Mouse (Mus musculus): Measurements from ENCODE around the gene Skida1. TPM values are rescaled to one million over a fixed set of nuclear protein-coding genes. Genes with fewer than 3 reads are reported as not detected.

Skida1 gene
- polyA plus RNA-seq, 2 experiments, result 0.27 to 0.60 TPM

- H3K4me3 ChIP-seq (ENCODE audit: insufficient read depth in 1 of 2, low read depth in 2 of 2, low read length in 2 of 2), result peak overlapping the region; percentile 33 to 42
- TF ChIP-seq EP300 (IDR thresholded peaks at IDR 0.05; ENCODE audit: low read depth) (no peak), CTCF (IDR thresholded peaks at IDR 0.05; ENCODE audit: low read depth) (no peak)
Observed at GRCm38 (mm10) chr2:18031271-18031821, 17.5 kb downstream of the Skida1 start.

GRCm38 (mm10) chr2:18030581-18030980, 18.3 kb downstream of the Skida1 start:
- Histone ChIP-seq H3K4me3 (ENCODE audit: insufficient read depth in 1 of 2, low read depth in 2 of 2, low read length in 2 of 2) (no peak overlapping the region), H3K9me3 (ENCODE audit: control insufficient read depth, low read length) (no peaks in the 10 kb centered on the region), H3K4me1 (replicated peaks; ENCODE audit: control insufficient read depth in 2 of 2, insufficient read depth in 2 of 2, low read length in 1 of 2) (peaks cover 4 to 7% of the 10 kb centered on the region in 2 experiments), H3K4me2 (ENCODE audit: low read depth) (no peak overlapping the region), H3K27me3 (ENCODE audit: control insufficient read depth, insufficient read depth, low read length) (peaks cover 86% of the 10 kb centered on the region), H3K36me3 (replicated peaks; ENCODE audit: control insufficient read depth, insufficient read depth, low read depth) (no peaks in the 10 kb centered on the region), H3K9ac (replicated peaks) (no peak overlapping the region), H3K27ac (no peak overlapping the region)
- WGBS (ENCODE audit: insufficient replicate concordance), result 61% methylated on average over 8 of the region's 8 CpGs
- TF ChIP-seq CTCF (IDR thresholded peaks at IDR 0.05; ENCODE audit: low read depth) (no peak), EP300 (IDR thresholded peaks at IDR 0.05; ENCODE audit: low read depth) (no peak)
- no peak for ATAC-seq (ENCODE audit: insufficient read depth)
- DNase-seq (ENCODE audit: low read depth in 3 of 3, low spot score in 3 of 3), result no peak

More at GRCm38 (mm10) chr2:18031271-18031821, 17.5 kb downstream of the Skida1 start:
- Histone ChIP-seq H3K4me1 (replicated peaks; ENCODE audit: control insufficient read depth in 2 of 2, insufficient read depth in 2 of 2, low read length in 1 of 2) (peaks cover 4 to 7% of the 10 kb centered on the region in 2 experiments), H3K9ac (replicated peaks) (peak overlapping the region; percentile 23; the same call in 1 of the 2 replicates), H3K4me2 (ENCODE audit: low read depth) (peak overlapping the region; percentile 63), H3K36me3 (replicated peaks; ENCODE audit: control insufficient read depth, insufficient read depth, low read depth) (no peaks in the 10 kb centered on the region), H3K27me3 (ENCODE audit: control insufficient read depth, insufficient read depth, low read length) (peaks cover 80% of the 10 kb centered on the region), H3K27ac (no peak overlapping the region), H3K9me3 (ENCODE audit: control insufficient read depth, low read length) (no peaks in the 10 kb centered on the region)
- 5% methylated on average over 26 of the region's 26 CpGs for WGBS (ENCODE audit: insufficient replicate concordance)
- ATAC-seq (ENCODE audit: insufficient read depth) (no peak), DNase-seq (ENCODE audit: low read depth in 3 of 3, low spot score in 3 of 3) (no peak)

GRCm38 (mm10) chr2:18029656-18030055, 19.2 kb downstream of the Skida1 start:
- peaks cover 90% of the 10 kb centered on the region for H3K27me3 ChIP-seq (ENCODE audit: control insufficient read depth, insufficient read depth, low read length)
- no peak for TF ChIP-seq EP300 (IDR thresholded peaks at IDR 0.05; ENCODE audit: low read depth)
- no peak for TF ChIP-seq CTCF (IDR thresholded peaks at IDR 0.05; ENCODE audit: low read depth)
- H3K9ac ChIP-seq (replicated peaks), result no peak overlapping the region
- ATAC-seq (ENCODE audit: insufficient read depth) (no peak), DNase-seq (ENCODE audit: low read depth in 3 of 3, low spot score in 3 of 3) (no peak)
- H3K4me3 ChIP-seq (ENCODE audit: insufficient read depth in 1 of 2, low read depth in 2 of 2, low read length in 2 of 2), result no peak overlapping the region
- H3K27ac ChIP-seq, result no peak overlapping the region
- H3K4me2 ChIP-seq (ENCODE audit: low read depth), result no peak overlapping the region
- H3K36me3 ChIP-seq (replicated peaks; ENCODE audit: control insufficient read depth, insufficient read depth, low read depth), result no peaks in the 10 kb centered on the region
- peaks cover 4 to 7% of the 10 kb centered on the region in 2 experiments for H3K4me1 ChIP-seq (replicated peaks; ENCODE audit: control insufficient read depth in 2 of 2, insufficient read depth in 2 of 2, low read length in 1 of 2)
- 70% methylated on average over 7 of the region's 7 CpGs for WGBS (ENCODE audit: insufficient replicate concordance)
- H3K9me3 ChIP-seq (ENCODE audit: control insufficient read depth, low read length), result no peaks in the 10 kb centered on the region

GRCm38 (mm10) chr2:18028140-18029021, 20.5 kb downstream of the Skida1 start:
- ATAC-seq (ENCODE audit: insufficient read depth) (peak; percentile 43), DNase-seq (ENCODE audit: low read depth in 3 of 3, low spot score in 3 of 3) (no peak)
- peak overlapping the region; percentile 0 for H3K27ac ChIP-seq
- H3K4me2 ChIP-seq (ENCODE audit: low read depth), result peak overlapping the region; percentile 81
- no peaks in the 10 kb centered on the region for H3K9me3 ChIP-seq (ENCODE audit: control insufficient read depth, low read length)
- no peaks in the 10 kb centered on the region for H3K36me3 ChIP-seq (replicated peaks; ENCODE audit: control insufficient read depth, insufficient read depth, low read depth)
- H3K9ac ChIP-seq (replicated peaks), result peak overlapping the region; percentile 55
- TF ChIP-seq CTCF (IDR thresholded peaks at IDR 0.05; ENCODE audit: low read depth) (no peak), EP300 (IDR thresholded peaks at IDR 0.05; ENCODE audit: low read depth) (no peak)
- peaks cover 78% of the 10 kb centered on the region for H3K27me3 ChIP-seq (ENCODE audit: control insufficient read depth, insufficient read depth, low read length)
- H3K4me1 ChIP-seq (replicated peaks; ENCODE audit: control insufficient read depth in 2 of 2, insufficient read depth in 2 of 2, low read length in 1 of 2), result peaks cover 4 to 7% of the 10 kb centered on the region in 2 experiments
- H3K4me3 ChIP-seq (ENCODE audit: insufficient read depth in 1 of 2, low read depth in 2 of 2, low read length in 2 of 2), result peak overlapping the region; percentile 43 to 57
- WGBS (ENCODE audit: insufficient replicate concordance), result under 1% methylated on average over 61 of the region's 61 CpGs

All from liver, embryonic 14.5 days (tissue).